Mouse (Mus musculus) limb, embryonic 10.5 days (tissue): ENCODE results near the gene Icmt. TPM values are rescaled to one million over a fixed set of nuclear protein-coding genes. Genes with fewer than 3 reads are reported as not detected.

Experiments
- DNase-seq: peaks from one replicate; pipeline ENCODE4 v3.0.0-alpha.2; 2017; ENCODE audit warnings: low spot score
- H3K27ac ChIP-seq: fragments of 300-500 bp; sonication (generic); 2 replicates; pipeline ENCODE4 v1.5.1; 2016; ENCODE audit warnings: mild to moderate bottlenecking
- H3K27me3 ChIP-seq: fragments of 300-500 bp; sonication (generic); 2 replicates; pipeline ENCODE4 v1.6.1; 2016; ENCODE audit warnings: low read depth, mild to moderate bottlenecking; ENCODE audit not compliant: poor library complexity, severe bottlenecking
- H3K36me3 ChIP-seq: fragments of 300-500 bp; sonication (generic); 2 replicates; pipeline ENCODE4 v1.6.1; 2016; ENCODE audit warnings: mild to moderate bottlenecking, moderate library complexity
- H3K4me1 ChIP-seq: fragments of 300-500 bp; sonication (generic); 2 replicates; pipeline ENCODE4 v1.6.1; 2016
- H3K4me3 ChIP-seq: fragments of 300-500 bp; sonication (generic); 2 replicates; pipeline ENCODE4 v1.5.1; 2016; ENCODE audit warnings: mild to moderate bottlenecking, moderate library complexity
- H3K9me3 ChIP-seq: fragments of 300-500 bp; sonication (generic); replicated peaks from 2 replicates; pipeline ENCODE4 v1.6.1; 2016; ENCODE audit warnings: mild to moderate bottlenecking
- WGBS: fragments of 180-500 bp; shearing (Covaris S2); methylation state at CpG from one replicate; pipeline ENCODE4 v1.1.7; 2016; 5-methylcytosine and 5-hydroxymethylcytosine counted together
- polyA plus RNA-seq: library from polyadenylated mRNA; unstranded; fragments of >200 nt; fragmentation: Nextera tagmentation; extraction: Ambion mirVana; gene quantifications from 2 replicates; pipeline ENCODE4 v1.2.1, GENCODE M21; 2016

Icmt gene
- polyA plus RNA-seq, 1 experiment from 2014 or later = 33.9 TPM

DNA sequence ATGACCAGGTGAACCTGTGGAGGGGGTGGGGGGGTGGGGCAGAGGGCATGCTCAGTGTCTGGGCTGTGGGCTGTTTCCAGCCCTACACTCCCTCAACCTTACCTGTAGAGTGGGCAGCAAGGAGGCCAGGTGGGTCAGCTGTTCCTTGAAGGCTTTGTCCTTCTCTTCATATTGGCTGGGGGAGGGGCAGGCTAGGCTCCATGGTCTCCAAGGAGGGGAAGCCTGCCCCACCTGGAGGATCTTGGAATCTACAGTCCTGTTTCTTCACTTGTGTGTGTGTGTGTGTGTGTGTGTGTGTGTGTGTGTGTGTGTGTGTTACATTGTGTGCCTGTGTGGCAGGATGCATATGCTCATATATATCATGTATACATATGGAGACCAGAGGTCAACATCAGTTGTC, 16.9 kb downstream of the Icmt start:
- Histone ChIP-seq H3K9me3 (no peaks in the 10 kb centered on the region), H3K4me1 (peaks cover 48% of the 10 kb centered on the region), H3K4me3 (no peak overlapping the region), H3K27ac (no peak overlapping the region), H3K36me3 (peaks cover 3% of the 10 kb centered on the region; the same call in 1 of the 2 replicates), H3K27me3 (peaks cover 100% of the 10 kb centered on the region)
- no peak for DNase-seq

DNA sequence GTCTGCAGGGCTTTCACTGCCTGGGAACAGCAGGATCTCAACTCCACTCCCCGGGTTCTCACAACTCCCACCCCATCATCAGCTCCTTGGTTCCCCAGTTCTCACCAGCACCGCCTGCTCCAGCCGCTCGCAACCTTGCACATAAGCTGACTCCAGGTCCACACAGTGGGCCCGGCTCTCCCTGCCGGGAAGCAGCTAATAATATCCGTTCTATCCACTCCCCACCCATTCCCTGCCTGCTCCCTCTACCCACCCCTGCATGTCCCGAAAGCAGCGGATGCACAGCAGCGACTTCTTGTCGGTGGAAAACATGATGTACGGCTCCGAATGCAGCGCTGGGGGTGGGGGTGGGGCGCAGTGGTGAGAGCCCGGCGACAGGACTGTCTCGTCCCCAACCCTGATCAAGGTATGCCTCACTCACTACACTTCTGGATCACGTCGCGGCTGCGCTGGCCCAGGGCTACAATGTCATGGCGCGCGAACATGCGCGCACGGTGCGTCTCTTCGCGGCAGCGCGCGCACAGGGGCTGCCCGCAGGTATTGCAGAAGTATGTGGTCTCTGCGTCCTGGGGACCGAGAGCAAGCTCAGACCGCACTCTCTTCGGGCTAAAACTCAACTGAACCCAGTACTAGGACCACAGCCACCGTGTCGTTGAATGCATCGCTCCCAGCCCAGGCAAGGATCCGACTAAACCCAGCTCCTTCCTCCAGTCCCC, 18.6 kb downstream of the Icmt start:
- no peaks in the 10 kb centered on the region for H3K36me3 ChIP-seq
- no peak for DNase-seq
- peaks cover 88% of the 10 kb centered on the region for H3K27me3 ChIP-seq
- no peaks in the 10 kb centered on the region for H3K9me3 ChIP-seq
- peaks cover 48% of the 10 kb centered on the region for H3K4me1 ChIP-seq
- WGBS = 1% methylated on average over 43 of the region's 43 CpGs
- H3K4me3 ChIP-seq = peak overlapping the region; percentile 46
- no peak overlapping the region for H3K27ac ChIP-seq

DNA sequence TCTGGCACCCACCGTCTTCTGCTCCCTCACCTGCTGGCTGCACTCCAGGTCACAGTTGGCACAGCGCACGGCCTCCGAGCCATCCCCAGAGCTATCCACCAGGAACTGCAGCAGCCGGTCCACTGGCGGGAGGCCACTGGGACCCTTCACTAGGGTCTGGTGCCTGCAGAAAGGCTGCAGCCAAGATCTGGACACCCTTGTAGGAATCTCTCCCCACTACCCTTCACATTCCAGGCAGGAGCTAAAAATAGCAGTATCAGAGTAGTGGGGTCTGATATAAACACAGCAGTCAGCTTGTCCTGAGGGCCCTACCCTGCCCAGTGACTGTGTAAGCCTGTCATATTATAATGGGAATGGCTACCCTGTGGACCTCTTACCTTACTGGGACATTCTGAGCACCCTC, 20.6 kb downstream of the Icmt start:
- Histone ChIP-seq H3K27ac (no peak overlapping the region), H3K4me1 (peaks cover 40% of the 10 kb centered on the region), H3K36me3 (no peaks in the 10 kb centered on the region), H3K9me3 (no peaks in the 10 kb centered on the region), H3K4me3 (no peak overlapping the region), H3K27me3 (peaks cover 73% of the 10 kb centered on the region)
- no peak for DNase-seq
- 94% methylated on average over 6 of the region's 6 CpGs for WGBS

DNA sequence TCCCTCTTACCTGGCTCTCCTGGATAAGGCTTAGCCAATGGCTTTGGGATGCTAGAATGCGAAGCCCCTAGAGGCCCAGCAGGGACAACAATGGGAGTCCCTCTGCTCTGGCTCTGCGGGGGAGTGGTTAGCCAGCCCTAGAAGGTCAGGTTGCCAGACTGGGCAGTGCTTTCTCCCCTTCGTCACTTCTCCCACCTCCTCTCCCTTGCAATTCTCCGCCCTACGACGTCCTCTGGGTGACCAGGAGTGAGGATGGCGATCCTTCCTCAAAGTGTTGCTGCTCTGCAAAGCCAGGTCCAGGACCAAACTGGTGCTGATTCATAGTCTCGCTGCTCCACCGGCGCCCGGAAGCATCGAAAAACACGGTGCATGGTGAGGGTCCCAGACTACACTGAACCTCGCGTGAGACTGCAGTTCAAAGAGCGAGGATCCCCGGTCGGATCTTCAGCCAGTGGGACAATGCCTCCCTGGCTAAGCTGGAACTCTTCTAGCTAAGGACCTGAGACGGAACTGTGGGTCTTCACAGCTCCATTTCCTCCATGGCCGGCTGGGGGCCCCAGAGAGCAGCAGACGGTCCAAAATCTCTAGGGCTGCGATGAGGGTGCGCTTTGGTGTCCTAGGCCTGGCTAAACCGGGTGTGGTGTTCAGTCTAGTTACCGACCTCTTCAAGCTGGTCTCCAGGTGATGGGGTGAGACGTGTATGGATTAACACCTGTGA, 21.6 kb downstream of the Icmt start, which contains the start of gene Rnf207:
TSS of gene Rnf207 (minus strand) at position 477 of the 718 bp plus-strand sequence.
- WGBS = 2% methylated on average over 26 of the region's 26 CpGs
- Histone ChIP-seq H3K4me1 (peaks cover 30% of the 10 kb centered on the region), H3K4me3 (peak within 1 kb of the TSS; percentile 37), H3K9me3 (no peaks in the 10 kb centered on the region), H3K27me3 (peaks cover 63% of the 10 kb centered on the region), H3K36me3 (no peaks in the 10 kb centered on the region), H3K27ac (0 out of 2 replicates have a peak within 1 kb of the TSS, but pooled peaks have one; percentile 31)
- DNase-seq = peak; percentile 61

DNA sequence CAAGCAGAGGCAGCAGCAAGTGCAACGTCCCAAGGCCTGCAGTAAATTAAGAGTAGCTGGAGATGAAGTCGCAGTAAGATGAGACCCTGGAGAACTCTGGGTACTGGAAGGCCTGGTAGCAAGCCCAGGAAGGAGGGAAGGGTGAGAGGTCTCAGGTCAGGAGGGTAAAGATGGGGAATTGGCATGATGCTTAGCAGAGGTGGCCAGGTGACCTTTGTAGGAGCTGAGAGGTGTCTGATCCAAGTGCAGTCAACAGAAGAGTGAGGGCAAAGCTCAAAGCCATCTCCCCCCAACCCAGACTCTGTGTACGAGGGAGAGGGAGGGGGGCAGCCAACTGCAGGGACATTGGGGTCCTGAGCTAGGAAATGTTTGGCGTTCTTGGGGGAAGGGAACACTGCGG, 24.4 kb downstream of the Icmt start:
- H3K4me3 ChIP-seq = no peak overlapping the region
- no peaks in the 10 kb centered on the region for H3K36me3 ChIP-seq
- peaks cover 11% of the 10 kb centered on the region for H3K4me1 ChIP-seq
- DNase-seq = no peak
- H3K9me3 ChIP-seq = no peaks in the 10 kb centered on the region
- peaks cover 35% of the 10 kb centered on the region for H3K27me3 ChIP-seq
- H3K27ac ChIP-seq = no peak overlapping the region
- WGBS = 47% methylated on average over 5 of the region's 5 CpGs

DNA sequence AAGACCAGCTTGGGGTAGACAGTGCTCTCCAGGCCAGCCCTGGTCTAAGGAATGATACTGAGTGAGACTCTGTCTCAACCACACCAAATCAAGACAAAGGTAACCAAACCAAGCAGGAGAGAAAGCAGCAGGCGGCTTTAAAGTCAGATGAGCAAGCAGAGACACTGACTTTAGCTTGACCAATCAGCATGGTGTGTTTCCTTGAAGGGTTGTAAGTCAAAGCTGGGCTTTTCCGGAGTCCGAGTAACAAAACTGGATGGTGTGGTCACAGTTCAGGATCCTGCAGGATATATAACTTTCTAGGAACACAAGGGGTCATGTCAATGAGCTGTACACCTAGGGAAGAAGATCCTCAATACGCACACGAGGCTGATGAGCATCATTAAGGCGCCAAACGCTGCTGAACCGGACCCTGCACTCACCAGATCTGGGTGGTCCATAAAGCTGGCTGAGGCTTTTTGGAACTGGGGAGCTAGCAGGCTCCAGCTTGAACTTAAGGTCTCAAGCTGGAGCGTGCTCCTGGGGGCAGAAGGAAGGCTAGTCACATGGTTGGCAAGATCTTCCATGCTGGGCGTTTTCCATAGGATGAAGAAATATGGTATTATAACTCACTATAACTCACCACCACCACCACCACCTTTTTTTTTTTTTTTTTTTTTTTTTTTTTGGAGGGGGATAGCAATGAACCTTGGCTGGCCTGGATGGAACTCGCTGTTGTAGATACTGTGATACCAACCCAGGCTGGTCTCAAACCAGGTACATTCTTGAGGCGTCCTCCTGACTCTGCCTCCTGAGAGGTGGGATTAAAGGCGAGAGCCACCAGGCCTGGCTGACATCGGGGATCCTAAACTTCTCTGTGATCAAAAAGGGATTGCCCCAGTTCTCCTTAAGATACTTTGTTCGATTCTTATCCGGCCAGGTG, 27.9 kb downstream of the Icmt start:
- WGBS = 56% methylated on average over 16 of the region's 16 CpGs
- no peak for DNase-seq

DNA sequence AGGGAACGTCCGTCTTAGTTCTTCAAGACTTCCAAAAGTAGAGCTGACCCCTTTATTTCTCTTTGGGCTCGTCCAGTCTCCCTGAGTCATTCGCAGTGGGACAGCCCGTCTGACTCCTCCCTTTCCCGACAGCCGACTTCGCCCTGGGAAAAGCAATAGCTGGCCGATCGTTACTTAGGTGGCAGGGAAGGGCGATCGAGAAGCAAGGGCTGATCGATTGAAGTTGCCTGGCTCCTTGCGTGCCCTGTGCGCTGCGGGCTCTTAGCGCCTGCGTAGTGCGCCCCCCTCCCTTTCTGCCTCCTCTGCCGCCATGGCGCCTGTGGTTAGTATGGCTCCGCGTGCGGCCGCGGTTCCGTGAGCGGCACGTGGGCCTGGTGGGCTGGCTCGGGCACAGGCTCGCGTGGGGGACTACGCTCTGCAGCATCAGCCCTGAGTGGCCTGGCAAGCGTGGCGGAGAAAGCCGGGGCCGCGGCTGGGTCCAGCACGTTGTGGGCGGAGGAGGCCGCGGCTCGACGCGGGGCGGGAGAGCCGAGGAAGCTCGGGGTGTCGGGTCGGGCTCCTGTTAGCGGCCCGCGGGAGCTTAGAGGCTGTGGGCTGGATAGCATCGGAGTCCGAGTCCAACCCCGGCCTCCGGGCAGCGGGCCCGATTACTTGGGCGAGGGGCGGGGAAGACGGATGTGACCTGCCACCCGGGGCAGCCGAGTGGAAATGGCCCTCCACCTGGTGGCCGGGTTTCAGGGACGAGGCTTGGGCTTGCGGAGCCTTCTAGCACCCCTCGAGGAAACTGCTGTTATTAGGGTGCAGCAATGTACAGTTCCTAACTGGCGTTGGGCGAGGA, 28.8 kb downstream of the Icmt start, which contains the start of gene Rpl22:
TSS of gene Rpl22 (plus strand) at position 169 of the 838 bp plus-strand sequence.
- WGBS = under 1% methylated on average over 69 of the region's 70 CpGs
- Histone ChIP-seq H3K4me1 (peaks cover 21% of the 10 kb centered on the region), H3K9me3 (no peaks in the 10 kb centered on the region), H3K36me3 (peaks cover 39% of the 10 kb centered on the region), H3K27me3 (peaks cover 6% of the 10 kb centered on the region; the same call in 1 of the 2 replicates), H3K4me3 (peak within 1 kb of the TSS; percentile 94), H3K27ac (peak within 1 kb of the TSS; percentile 95)
- DNase-seq = peak; percentile 90

More for the DNA sequence above, 27.9 kb downstream of the Icmt start:
- Histone ChIP-seq H3K27me3 (peaks cover 6% of the 10 kb centered on the region; the same call in 1 of the 2 replicates), H3K27ac (peak overlapping the region; percentile 95), H3K4me3 (peak overlapping the region; percentile 94), H3K9me3 (no peaks in the 10 kb centered on the region), H3K4me1 (peaks cover 17% of the 10 kb centered on the region), H3K36me3 (peaks cover 30% of the 10 kb centered on the region)

DNA sequence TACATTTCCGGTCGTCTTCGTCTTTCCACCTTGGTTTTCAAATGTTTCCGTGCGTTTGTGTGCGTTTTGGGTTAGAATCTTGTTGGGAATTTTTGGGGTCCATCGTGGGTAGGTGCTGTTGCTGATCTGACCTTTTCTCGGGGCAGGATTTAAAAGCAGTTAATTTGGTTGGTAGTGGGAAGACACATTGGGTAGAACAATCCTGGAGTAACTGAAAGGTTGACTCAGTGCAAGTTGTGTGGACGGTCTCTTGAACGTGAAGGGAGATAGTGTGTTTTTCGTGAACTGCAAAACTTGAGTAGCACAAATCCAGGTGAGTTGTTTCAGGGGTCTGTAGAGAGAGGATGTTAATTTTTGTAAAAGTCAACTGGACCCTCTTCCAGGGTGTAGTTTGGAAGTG, 29.5 kb downstream of the Icmt start:
- no peak for DNase-seq
- peak overlapping the region; percentile 94 for H3K4me3 ChIP-seq
- peaks cover 46% of the 10 kb centered on the region for H3K36me3 ChIP-seq
- H3K27me3 ChIP-seq = peaks cover 4% of the 10 kb centered on the region; the same call in 1 of the 2 replicates
- no peaks in the 10 kb centered on the region for H3K9me3 ChIP-seq
- peak overlapping the region; percentile 95 for H3K27ac ChIP-seq
- H3K4me1 ChIP-seq = peaks cover 21% of the 10 kb centered on the region
- 2% methylated on average over 11 of the region's 11 CpGs for WGBS

DNA sequence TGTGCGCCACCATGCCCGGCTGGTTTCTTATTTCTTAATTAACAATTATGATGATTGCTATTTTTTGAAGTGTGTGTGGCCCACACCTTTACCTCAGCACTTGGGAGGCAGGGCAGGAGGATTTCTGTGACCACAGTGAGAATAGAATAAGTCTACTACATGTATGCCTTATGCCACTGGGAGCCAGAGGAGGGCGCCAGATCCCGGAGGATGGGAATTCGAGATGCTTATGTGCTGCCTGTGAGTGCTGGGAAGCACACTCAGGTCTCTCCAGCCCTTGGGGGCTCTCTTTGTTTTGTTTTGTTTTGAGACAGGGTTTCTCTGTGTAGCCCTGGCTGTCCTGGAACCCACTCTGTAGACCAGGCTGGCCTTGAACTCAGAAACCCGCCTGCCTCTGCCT, 31.7 kb downstream of the Icmt start:
- DNase-seq = peak; percentile 62

DNA sequence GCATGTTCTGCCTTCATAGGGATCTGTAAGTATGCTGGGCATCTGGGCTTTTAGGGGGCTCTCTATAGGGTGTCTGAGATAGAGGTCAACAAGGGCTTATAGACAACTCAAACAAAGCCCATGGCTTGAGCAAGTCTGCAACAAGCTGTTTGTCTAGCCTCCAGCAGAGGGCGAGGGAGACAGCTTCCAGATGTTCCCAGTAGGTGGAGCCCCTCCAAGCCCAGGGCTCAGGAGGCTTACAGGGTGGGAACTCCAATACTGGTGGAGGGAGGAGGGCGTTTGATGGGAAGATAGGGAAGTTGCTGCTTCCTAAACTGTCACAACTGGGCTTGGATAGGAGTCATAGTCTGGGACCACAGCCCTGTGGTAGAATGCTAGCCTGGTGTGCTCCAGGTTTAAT, 35.9 kb downstream of the Icmt start:
- peak; percentile 75 for DNase-seq
- WGBS = 47% methylated on average over 2 of the region's 2 CpGs
- H3K4me1 ChIP-seq = peaks cover 6% of the 10 kb centered on the region
- H3K27me3 ChIP-seq = peaks cover 33% of the 10 kb centered on the region
- peaks cover 83% of the 10 kb centered on the region for H3K36me3 ChIP-seq
- H3K9me3 ChIP-seq = no peaks in the 10 kb centered on the region
- no peak overlapping the region for H3K4me3 ChIP-seq
- H3K27ac ChIP-seq = no peak overlapping the region

More for the DNA sequence above, 31.7 kb downstream of the Icmt start:
- Histone ChIP-seq H3K9me3 (no peaks in the 10 kb centered on the region), H3K27me3 (no peaks in the 10 kb centered on the region), H3K4me3 (no peak overlapping the region), H3K27ac (no peak overlapping the region), H3K36me3 (peaks cover 68% of the 10 kb centered on the region), H3K4me1 (peaks cover 21% of the 10 kb centered on the region)
- WGBS = 76% methylated on average over 6 of the region's 6 CpGs

DNA sequence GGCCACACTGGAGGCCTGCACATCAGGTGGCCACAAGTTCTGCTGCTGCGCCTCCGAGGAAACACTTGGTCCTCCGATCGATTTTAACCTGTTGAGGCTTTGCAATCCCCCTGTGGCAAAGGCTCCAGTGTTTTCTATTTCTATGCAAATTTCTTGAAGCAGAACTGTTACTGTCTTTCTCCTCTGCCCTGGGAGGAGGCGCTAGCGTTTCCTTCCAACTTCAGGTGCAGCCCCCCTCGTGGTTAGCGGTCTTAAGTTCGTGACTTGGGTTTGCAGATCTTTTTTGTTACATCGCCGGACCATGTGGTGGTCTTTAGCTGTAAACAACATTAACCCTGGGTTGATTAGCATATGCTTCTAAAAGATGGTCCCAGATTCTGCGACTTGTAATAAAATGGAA, 36.6 kb downstream of the Icmt start:
- Histone ChIP-seq H3K9me3 (no peaks in the 10 kb centered on the region), H3K36me3 (peaks cover 77% of the 10 kb centered on the region), H3K27me3 (peaks cover 39% of the 10 kb centered on the region), H3K4me1 (peaks cover 9% of the 10 kb centered on the region), H3K4me3 (no peak overlapping the region), H3K27ac (no peak overlapping the region)
- 96% methylated on average over 12 of the region's 12 CpGs for WGBS
- no peak for DNase-seq

DNA sequence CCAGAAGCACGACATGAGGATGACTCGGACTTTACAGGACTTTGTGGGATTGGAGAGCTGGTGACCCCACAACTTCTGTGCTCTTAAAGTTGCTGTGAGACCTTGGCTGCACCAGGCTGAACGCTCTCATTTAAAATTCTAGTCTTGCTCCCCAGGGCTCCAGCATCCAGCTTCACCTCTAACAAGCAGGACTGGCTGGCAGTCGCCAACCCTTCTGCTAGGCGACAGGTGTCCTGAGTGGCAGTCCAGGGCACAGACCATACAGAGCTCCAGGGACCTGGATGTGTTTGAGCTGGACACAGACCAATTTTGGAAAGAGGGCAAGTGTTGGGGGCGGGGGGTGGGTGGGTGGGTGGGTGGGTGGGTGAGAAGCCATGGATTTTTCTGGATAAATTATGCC, 40.7 kb downstream of the Icmt start:
- H3K9me3 ChIP-seq = no peaks in the 10 kb centered on the region
- peaks cover 79% of the 10 kb centered on the region for H3K27me3 ChIP-seq
- no peak overlapping the region for H3K27ac ChIP-seq
- H3K36me3 ChIP-seq = peaks cover 35% of the 10 kb centered on the region
- no peak for DNase-seq
- H3K4me1 ChIP-seq = peaks cover 27% of the 10 kb centered on the region
- 28% methylated on average over 6 of the region's 6 CpGs for WGBS
- no peak overlapping the region for H3K4me3 ChIP-seq
